Mouse (Mus musculus) gastrocnemius, adult 2 months (tissue): ENCODE data around the gene Ybey. TPM values are rescaled to one million over a fixed set of nuclear protein-coding genes. Genes with fewer than 3 reads are reported as not detected.

Experiments used
- DNase-seq: peaks from one replicate; pipeline ENCODE4 v3.0.0; 2022
- H3K27ac ChIP-seq: fragments of 200-600 bp; 2 replicates; pipeline ENCODE4 v1.8.1; 2022; ENCODE audit warnings: mild to moderate bottlenecking
- H3K4me3 ChIP-seq: fragments of 200-600 bp; 2 replicates; pipeline ENCODE4 v1.8.1; 2022; ENCODE audit warnings: mild to moderate bottlenecking, moderate library complexity
- CTCF ChIP-seq: fragments of 200-600 bp; IDR thresholded peaks from 2 replicates; pipeline ENCODE4 v1.8.1; 2022; ENCODE audit warnings: antibody characterized with exemption, mild to moderate bottlenecking, moderate library complexity
- intact Hi-C: fragments of 180-260 bp; cut with DNase I; formaldehyde crosslinking; loops from one replicate; pipeline ENCODE4 v1.15.1; 2025
- total RNA-seq, 2 experiments: library from RNA; stranded (reverse); gene quantifications; 2 replicates each; pipeline ENCODE4 v1.2.3; 2021

Ybey gene
- total RNA-seq, 2 experiments from 2014 or later, result 3.7 to 5.0 TPM

DNA sequence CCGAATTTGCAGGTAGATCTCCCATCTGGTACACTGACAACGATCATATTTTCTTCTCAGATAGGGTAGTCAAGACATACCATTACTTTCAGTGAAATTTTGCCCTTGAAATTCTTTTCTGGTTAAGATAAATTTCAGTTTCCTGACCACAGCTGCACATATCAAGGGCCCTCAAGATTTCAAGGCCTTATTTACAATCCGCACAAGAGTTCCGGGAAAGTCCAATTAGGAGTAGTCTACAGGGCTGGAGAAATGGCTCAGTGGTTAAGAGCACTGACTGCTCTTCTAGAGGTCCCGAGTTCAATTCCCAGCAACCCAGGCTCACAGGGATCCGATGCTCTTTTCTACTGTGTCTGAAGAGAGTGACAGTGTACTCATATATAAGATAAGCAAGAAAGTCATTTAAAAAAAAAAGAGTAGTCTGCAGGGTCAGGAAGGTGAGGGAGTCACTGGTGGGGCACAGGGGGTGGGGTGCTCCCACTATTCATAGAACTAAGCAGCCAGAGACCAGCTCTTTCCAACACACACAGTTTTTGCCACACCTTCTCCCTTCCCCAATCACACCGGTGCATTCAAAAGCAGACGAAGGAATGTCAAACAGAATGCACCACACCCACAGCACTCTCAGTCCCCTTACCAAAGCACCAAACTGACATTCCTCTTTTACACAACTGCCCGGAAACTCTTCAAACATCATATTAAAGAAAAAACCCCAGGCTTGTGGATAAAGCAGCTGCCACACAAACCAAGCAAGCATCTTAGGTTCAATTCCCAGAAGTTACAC is 29.6 kb downstream of the Ybey start:
- Histone ChIP-seq H3K27ac (no peak overlapping the region), H3K4me3 (no peak overlapping the region)
- DNase-seq, result no peak
- TF ChIP-seq CTCF, result no peak
- intact Hi-C loops, result no loop called here

- intact Hi-C loops, result no loop called here
- Histone ChIP-seq H3K4me3 (no peak overlapping the region), H3K27ac (no peak overlapping the region)
- no peak for DNase-seq
- no peak for TF ChIP-seq CTCF
Observed at GRCm38 (mm10) chr10:76433925-76434324, 35.0 kb downstream of the Ybey start.

- no peak for TF ChIP-seq CTCF
- DNase-seq, result no peak
- intact Hi-C loops, result no loop called here
- no peak overlapping the region for H3K4me3 ChIP-seq
- no peak overlapping the region for H3K27ac ChIP-seq
Observed at GRCm38 (mm10) chr10:76425674-76426073, 43.2 kb downstream of the Ybey start.

DNA sequence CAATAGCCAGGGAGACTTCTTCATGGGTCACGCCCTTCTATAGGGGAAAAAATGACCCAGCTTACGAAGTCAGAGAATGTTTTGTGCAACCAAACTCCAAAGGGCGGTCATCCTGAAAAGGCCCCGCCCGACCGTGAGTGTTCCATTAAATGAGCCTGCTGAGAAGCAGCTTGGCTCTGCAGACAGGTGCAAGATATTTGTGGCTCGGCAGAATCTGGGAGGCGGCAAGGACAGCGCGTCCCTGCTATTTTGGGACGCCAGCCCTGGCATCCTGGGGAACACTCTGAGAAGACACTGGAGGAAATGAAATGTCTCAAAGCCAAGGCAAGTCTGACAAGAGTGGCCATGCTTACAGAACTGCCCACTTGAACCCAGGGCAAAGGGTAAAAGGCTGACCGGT is 52.1 kb downstream of the Ybey start:
- peak overlapping the region; percentile 74 for H3K4me3 ChIP-seq
- H3K27ac ChIP-seq, result peak overlapping the region; percentile 94
- peak; percentile 92 for DNase-seq
- intact Hi-C loops, result no loop called here
- TF ChIP-seq CTCF, result no peak

Other genes starting within 250 kb of the Ybey start
- gene Prmt2, start 231.2 kb downstream of the Ybey start, total RNA-seq, result 1 to 10 TPM; 2.4 to 4.0 TPM
- gene S100b, start 215.3 kb downstream of the Ybey start, total RNA-seq, result 1 to 10 TPM; 1.3 to 1.5 TPM
- 1 to 10 TPM; 3.8 to 5.0 TPM for gene Dip2a, start 123.8 kb downstream of the Ybey start, total RNA-seq
- gene AC141477.1, start 28.7 kb downstream of the Ybey start, total RNA-seq, result not detected
- 10 to 100 TPM; 68.0 to 78.4 TPM for gene Pcnt, start 26.3 kb downstream of the Ybey start, total RNA-seq
- gene 2610028H24Rik, start 20.0 kb downstream of the Ybey start, total RNA-seq, result under 1 TPM in 1 of 2 experiments, not detected in 1; 0.22 TPM
- 10 to 100 TPM; 18.0 to 23.8 TPM for gene Mcm3ap, start 187 bp downstream of the Ybey start, total RNA-seq
- 1 to 10 TPM; 8.0 to 9.2 TPM for gene Lss, start 62.5 kb upstream of the Ybey start, total RNA-seq
- gene Spatc1l, start 93.2 kb upstream of the Ybey start, total RNA-seq, result not detected
- gene Ftcd, start 106.5 kb upstream of the Ybey start, total RNA-seq, result not detected
- gene Col6a2, start 154.5 kb upstream of the Ybey start, total RNA-seq, result 10 to 100 TPM; 28.5 to 59.5 TPM